Mouse (Mus musculus): ENCODE data around the gene Ablim2. TPM values are rescaled to one million over a fixed set of nuclear protein-coding genes. Genes with fewer than 3 reads are reported as not detected.

The Ablim2 gene
- polyA plus RNA-seq, 1 experiment = 19.6 TPM

DNA sequence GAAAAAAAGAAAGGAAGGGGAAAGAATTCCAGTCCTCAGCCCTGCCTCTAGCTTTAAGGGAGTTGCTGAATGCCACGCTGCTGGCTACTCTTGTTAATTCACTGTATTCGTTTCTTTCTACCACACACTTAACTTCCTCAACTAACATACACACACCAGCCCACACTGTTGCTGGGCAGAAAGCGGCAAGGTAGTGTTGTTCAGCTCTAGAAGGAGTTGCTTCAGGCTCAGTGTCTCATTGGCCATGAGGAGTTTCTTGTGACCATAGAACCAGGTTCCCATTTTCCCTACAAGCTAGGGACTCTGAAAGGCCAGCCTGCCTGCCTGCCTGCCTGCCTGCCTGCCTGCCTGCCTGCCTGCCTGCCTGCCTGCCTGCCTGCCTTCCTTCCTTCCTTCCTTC is 141.3 kb downstream of the Ablim2 start:
- no peak for DNase-seq (ENCODE audit: low read depth)
- TF ChIP-seq CTCF (IDR thresholded peaks at IDR 0.05; ENCODE audit: borderline replicate concordance, extremely low read depth, insufficient read depth, insufficient read length) = no peak
- TF ChIP-seq POLR2A (IDR thresholded peaks at IDR 0.05; ENCODE audit: borderline replicate concordance, extremely low read depth, insufficient read depth, insufficient read length, poor library complexity, severe bottlenecking) = no peak

DNA sequence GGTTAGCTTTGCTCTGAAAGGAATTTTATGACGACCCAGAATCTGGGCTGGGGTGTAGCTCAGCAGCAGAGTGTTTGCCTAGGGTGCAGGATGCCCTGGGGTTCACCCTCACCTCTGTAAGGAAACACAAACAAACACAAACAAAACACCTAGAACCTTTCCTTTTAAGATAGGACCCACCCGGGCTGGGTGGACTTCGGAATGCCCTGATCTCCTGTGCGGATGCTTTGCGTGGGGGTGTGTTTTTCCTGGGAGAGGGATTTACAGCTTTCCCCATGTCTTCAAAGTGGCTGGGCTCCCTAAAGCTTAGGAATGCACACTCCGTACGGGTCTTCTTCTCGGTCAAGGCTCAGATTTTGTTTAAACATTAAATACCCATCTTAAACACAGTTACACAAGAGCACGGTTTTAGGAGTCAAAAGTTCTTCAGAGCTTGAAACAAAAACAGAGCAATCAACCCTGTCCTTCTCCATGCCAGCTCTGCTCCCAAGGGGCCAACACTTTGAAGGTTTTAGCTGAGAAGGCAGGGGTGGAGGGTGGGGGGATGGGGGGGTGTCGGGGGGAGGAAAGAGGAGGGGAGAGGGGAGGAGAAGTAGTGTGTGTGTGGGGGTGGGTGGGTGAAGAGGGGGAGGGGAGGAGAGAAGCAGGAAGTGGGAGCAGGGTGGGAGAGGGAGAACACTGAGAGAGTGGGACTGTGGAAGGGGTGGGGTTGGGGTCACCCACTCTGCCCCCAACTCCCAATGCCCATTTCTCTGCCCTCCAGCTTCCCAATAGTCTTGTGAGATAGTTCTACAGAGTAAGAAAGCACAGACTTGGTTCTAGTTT is 142.9 kb downstream of the Ablim2 start:
- no peak for TF ChIP-seq POLR2A (IDR thresholded peaks at IDR 0.05; ENCODE audit: borderline replicate concordance, extremely low read depth, insufficient read depth, insufficient read length, poor library complexity, severe bottlenecking)
- no peak for TF ChIP-seq CTCF (IDR thresholded peaks at IDR 0.05; ENCODE audit: borderline replicate concordance, extremely low read depth, insufficient read depth, insufficient read length)
- no peak for DNase-seq (ENCODE audit: low read depth)

DNA sequence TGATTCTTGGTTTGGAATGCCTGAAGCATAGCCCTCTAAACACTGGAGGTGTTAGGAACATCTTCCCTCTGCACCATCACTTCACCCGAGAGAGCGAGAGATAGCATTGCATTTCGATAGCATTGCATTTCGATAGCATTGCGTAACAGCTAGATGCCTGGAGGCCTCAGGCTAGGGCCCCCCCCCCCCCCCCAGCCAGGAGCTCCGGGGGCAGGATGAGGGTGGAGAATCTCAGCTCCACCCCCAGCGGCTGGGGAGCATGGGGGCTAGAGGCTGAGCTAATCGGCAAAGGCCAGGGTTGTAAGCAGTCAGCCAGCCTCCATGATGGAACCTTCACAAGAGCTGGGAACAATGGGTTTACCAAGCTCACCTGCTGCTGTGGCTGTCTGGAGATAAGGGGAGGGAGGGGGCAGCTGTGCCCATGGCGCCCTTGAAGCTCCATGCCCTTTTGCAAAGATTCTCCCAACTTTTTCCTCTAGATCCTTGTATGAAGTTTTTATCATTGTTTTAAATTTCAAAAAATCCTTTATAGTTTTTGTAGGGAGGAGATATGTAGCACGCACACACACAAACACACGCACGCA is 143.6 kb downstream of the Ablim2 start:
- DNase-seq (ENCODE audit: low read depth) = no peak

DNA sequence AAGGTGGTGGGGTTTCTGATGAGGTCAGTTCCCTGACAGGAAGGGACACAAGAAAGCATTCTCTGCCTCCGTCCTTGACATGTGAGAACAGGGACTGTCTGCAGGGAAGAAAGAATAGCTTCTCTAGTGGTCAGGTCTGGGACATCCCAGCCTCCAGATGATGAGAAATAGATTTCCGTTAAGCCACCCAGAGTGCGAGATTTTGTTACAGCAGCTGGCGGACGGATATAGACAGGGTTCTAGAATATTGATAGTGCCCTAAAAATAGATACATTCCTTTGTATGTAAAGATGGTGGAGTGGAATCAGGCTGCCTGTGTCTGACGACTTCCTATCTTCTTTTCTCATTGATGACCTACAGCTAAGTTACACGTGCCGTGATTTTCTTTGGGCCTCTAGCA is 145.8 kb downstream of the Ablim2 start:
- no peak for DNase-seq (ENCODE audit: low read depth)
- TF ChIP-seq CTCF (IDR thresholded peaks at IDR 0.05; ENCODE audit: borderline replicate concordance, extremely low read depth, insufficient read depth, insufficient read length) = no peak
- TF ChIP-seq POLR2A (IDR thresholded peaks at IDR 0.05; ENCODE audit: borderline replicate concordance, extremely low read depth, insufficient read depth, insufficient read length, poor library complexity, severe bottlenecking) = no peak

More for the DNA sequence above, 143.6 kb downstream of the Ablim2 start:
- TF ChIP-seq POLR2A (IDR thresholded peaks at IDR 0.05; ENCODE audit: borderline replicate concordance, extremely low read depth, insufficient read depth, insufficient read length, poor library complexity, severe bottlenecking) (no peak), CTCF (IDR thresholded peaks at IDR 0.05; ENCODE audit: borderline replicate concordance, extremely low read depth, insufficient read depth, insufficient read length) (no peak)

DNA sequence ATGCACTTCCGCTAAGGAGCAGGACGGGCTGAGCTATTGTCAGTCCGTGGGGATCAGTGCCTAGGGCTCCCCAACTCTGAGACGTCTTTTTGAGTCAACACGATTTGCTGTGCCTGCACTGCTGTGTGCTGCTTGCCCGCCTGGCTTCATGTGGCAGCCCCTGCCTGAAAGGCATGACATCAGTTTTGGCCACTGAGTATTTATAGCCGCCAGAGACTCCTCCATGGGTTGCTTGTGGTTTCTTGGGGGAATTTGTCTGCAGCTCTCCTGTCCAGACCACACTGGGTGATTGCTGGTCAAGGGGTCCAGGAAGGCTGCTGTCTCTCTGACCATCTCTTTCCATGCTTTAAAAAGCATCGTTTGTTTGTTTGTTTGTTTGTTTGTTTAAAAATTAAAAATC is 147.6 kb downstream of the Ablim2 start:
- DNase-seq (ENCODE audit: low read depth) = no peak
- TF ChIP-seq POLR2A (IDR thresholded peaks at IDR 0.05; ENCODE audit: borderline replicate concordance, extremely low read depth, insufficient read depth, insufficient read length, poor library complexity, severe bottlenecking) = no peak
- TF ChIP-seq CTCF (IDR thresholded peaks at IDR 0.05; ENCODE audit: borderline replicate concordance, extremely low read depth, insufficient read depth, insufficient read length) = no peak

DNA sequence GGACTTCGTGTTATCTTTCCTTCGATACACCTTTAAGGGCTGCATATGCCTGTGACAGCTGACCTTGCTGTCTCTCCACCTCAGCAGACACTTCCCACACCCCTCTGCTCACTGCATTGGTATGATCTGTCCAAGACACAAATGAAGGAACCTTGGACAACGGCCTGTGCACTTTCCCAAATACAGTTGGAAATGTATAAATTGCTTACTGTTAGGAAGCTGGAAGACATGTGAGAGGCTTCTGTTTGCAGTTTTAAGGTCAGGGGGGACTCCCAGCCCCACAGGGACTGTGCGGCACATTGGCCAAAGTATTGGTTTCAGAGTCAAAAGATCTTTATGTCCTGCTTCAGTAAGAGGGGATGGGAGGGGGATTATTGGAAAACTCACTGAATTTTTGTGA is 149.4 kb downstream of the Ablim2 start:
- TF ChIP-seq CTCF (IDR thresholded peaks at IDR 0.05; ENCODE audit: borderline replicate concordance, extremely low read depth, insufficient read depth, insufficient read length) (no peak), POLR2A (IDR thresholded peaks at IDR 0.05; ENCODE audit: borderline replicate concordance, extremely low read depth, insufficient read depth, insufficient read length, poor library complexity, severe bottlenecking) (no peak)

DNA sequence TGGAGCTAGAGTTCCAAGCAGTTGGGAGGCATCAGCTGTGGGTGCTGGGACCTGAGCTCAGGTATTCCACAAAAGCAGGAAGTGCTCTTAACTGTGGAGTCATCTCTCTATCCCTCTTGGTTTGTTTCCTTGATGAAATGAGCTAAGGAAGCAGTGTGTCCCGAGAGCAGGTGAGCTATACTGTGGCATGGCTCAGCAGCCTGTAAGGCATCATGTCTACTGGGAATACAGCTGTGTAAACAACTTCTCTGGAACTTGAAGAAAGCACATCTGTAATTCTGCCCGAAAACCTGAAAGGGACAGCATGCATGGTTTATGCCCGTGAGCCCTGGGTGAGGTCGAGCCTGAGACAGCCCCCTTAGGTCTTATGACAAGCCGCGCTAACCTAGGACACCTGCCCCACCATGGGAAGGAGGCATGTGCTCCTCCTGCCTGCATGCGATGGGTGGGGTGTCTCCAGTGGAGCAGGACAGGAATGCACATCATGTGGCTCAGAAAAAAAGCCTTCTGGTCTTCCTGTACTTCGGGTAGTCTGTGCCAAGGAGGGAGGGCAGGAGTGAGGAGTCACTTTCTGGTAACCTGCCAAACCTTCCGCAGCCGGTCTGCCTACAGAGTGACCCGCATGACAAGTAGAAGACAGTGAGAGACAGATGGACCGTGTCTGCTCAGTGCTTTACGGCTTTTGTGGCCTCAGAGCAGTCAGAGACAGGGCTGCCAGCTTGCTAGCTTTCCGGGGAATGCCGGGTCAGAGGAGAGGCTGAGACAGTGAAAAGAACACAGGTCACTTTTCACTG is 150.2 kb downstream of the Ablim2 start:
- DNase-seq (ENCODE audit: low read depth) = peak; percentile 95
- TF ChIP-seq CTCF (IDR thresholded peaks at IDR 0.05; ENCODE audit: borderline replicate concordance, extremely low read depth, insufficient read depth, insufficient read length) (no peak), POLR2A (IDR thresholded peaks at IDR 0.05; ENCODE audit: borderline replicate concordance, extremely low read depth, insufficient read depth, insufficient read length, poor library complexity, severe bottlenecking) (no peak)

More for the DNA sequence above, 149.4 kb downstream of the Ablim2 start:
- no peak for DNase-seq (ENCODE audit: low read depth)

DNA sequence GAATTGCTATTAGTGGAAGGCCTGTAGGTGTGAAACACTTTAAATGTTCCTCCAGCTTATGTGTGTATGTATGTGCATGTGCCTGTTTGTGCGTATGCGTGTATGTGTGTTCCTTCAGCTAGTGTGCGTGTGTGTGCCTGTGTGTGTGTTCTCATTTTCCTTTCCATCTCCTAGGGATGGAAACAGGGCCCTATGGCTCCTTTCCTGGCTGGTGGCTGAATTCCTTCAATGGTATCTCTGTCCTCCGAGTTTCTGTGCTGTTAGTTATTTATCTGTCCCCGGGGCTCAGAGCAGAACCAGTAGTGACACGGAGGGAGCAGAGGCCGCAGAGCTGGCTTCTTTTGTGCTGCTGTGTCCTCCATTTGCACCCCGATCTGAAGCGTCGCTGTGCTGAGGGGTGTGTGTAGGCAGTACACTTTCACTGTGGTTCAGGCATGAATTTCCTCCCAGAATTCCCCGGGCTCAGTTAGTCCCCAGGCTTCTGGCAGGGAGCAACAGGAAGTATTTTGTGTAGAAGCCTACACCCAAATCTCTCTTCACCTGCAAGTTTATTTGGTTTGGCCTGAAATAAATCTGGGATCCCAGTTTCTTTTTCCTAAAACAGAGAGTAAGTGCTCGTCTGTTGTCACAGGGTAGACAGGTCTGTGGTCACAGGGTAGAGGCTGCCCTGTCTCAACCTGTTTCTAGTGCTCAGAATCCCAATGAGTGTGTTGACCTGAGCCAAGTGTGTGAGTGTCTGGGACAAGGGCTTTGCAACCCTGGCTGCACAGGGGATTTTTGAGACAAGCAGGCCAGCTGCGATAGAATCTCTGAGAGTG is 151.2 kb downstream of the Ablim2 start:
- no peak for DNase-seq (ENCODE audit: low read depth)
- TF ChIP-seq CTCF (IDR thresholded peaks at IDR 0.05; ENCODE audit: borderline replicate concordance, extremely low read depth, insufficient read depth, insufficient read length) (no peak), POLR2A (IDR thresholded peaks at IDR 0.05; ENCODE audit: borderline replicate concordance, extremely low read depth, insufficient read depth, insufficient read length, poor library complexity, severe bottlenecking) (no peak)

DNA sequence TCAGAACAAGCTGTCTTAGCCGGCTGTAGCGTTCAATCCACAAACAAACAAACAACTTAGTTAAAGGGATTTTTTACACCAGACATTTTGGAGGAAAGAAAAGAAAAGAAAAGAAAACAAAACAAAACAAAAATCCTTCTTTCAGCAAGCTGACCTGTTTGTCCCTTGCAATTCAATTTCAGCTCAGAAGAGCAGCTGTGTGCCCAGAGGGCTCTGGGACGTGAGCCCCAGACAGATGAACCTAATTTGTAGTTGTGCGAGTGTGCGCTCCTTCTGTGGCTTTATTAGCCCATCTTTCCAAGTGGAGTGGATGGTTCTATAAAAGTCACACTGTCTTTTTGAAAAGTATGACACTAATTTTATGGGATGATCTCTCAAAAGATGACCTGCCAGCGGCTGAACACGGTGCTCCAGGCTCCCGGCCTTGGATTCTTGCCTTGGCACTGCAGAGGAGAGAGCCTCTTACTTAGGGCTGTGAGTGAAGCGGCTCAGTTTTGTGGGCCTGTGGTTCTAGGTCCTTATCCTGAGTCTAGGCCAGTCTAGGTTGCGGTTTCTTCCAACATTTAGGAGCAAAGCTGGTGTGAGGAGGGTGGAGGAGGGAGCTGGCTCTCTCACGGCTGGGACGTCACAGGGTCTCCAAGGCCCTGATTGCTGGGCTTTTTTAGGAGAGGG is 158.1 kb downstream of the Ablim2 start:
- TF ChIP-seq CTCF (IDR thresholded peaks at IDR 0.05; ENCODE audit: borderline replicate concordance, extremely low read depth, insufficient read depth, insufficient read length) = no peak
- no peak for TF ChIP-seq POLR2A (IDR thresholded peaks at IDR 0.05; ENCODE audit: borderline replicate concordance, extremely low read depth, insufficient read depth, insufficient read length, poor library complexity, severe bottlenecking)
- peak; percentile 66 for DNase-seq (ENCODE audit: low read depth)

DNA sequence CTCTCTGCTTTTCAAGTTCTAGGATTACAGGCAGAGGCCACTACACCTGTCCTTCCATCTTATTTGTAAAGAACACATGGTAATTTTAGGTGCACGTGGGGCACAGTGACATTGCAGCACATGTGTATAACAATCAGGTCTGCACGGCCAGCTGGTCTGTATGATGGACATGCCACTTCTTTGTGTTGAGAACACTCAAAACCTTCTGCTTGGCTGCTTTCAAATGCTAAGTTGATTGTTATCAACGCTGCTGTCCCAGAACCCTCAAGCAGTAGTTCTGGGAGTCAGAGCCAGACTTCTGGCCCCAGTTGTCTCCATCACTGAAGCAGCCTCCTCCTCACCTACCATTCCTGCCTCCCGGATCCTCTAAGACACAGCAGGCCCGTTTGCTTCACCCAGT is 159.0 kb downstream of the Ablim2 start:
- no peak for DNase-seq (ENCODE audit: low read depth)
- no peak for TF ChIP-seq CTCF (IDR thresholded peaks at IDR 0.05; ENCODE audit: borderline replicate concordance, extremely low read depth, insufficient read depth, insufficient read length)
- no peak for TF ChIP-seq POLR2A (IDR thresholded peaks at IDR 0.05; ENCODE audit: borderline replicate concordance, extremely low read depth, insufficient read depth, insufficient read length, poor library complexity, severe bottlenecking)

Data from brain, embryonic 14.5 days (tissue).